Mouse (Mus musculus): Measurements from ENCODE around the gene Dynll2. TPM values are rescaled to one million over a fixed set of nuclear protein-coding genes. Genes with fewer than 3 reads are reported as not detected.

The Dynll2 gene
- 17.9 and 36.5 TPM in 2 replicates for total RNA-seq (2017)

- peak; percentile 71 to 86 for ATAC-seq (replicated peaks in 1 of 2; ENCODE audit: insufficient read depth in 1 of 2, low FRiP score in 2 of 2, low TSS enrichment in 1 of 2, low read depth in 1 of 2, poor library complexity in 2 of 2, severe bottlenecking in 2 of 2)
Observed at GRCm38 (mm10) chr11:87986831-87987793, at the start of gene Dynll2. Dynll2 (minus strand) TSS chr11:87987533.

- no peak for ATAC-seq (replicated peaks in 1 of 2; ENCODE audit: insufficient read depth in 1 of 2, low FRiP score in 2 of 2, low TSS enrichment in 1 of 2, low read depth in 1 of 2, poor library complexity in 2 of 2, severe bottlenecking in 2 of 2)
Observed at GRCm38 (mm10) chr11:88036761-88037251, 49.5 kb upstream of the Dynll2 start.

GRCm38 (mm10) chr11:88035970-88036369 lies 48.6 kb upstream of the Dynll2 start:
- ATAC-seq (replicated peaks in 1 of 2; ENCODE audit: insufficient read depth in 1 of 2, low FRiP score in 2 of 2, low TSS enrichment in 1 of 2, low read depth in 1 of 2, poor library complexity in 2 of 2, severe bottlenecking in 2 of 2), result no peak

- ATAC-seq (replicated peaks in 1 of 2; ENCODE audit: insufficient read depth in 1 of 2, low FRiP score in 2 of 2, low TSS enrichment in 1 of 2, low read depth in 1 of 2, poor library complexity in 2 of 2, severe bottlenecking in 2 of 2), result no peak
Observed at GRCm38 (mm10) chr11:88031753-88032152, 44.4 kb upstream of the Dynll2 start.

- no peak for ATAC-seq (replicated peaks in 1 of 2; ENCODE audit: insufficient read depth in 1 of 2, low FRiP score in 2 of 2, low TSS enrichment in 1 of 2, low read depth in 1 of 2, poor library complexity in 2 of 2, severe bottlenecking in 2 of 2)
Observed at GRCm38 (mm10) chr11:88030836-88031235, 43.5 kb upstream of the Dynll2 start.

- no peak for ATAC-seq (replicated peaks in 1 of 2; ENCODE audit: insufficient read depth in 1 of 2, low FRiP score in 2 of 2, low TSS enrichment in 1 of 2, low read depth in 1 of 2, poor library complexity in 2 of 2, severe bottlenecking in 2 of 2)
Observed at GRCm38 (mm10) chr11:88030219-88030618, 42.9 kb upstream of the Dynll2 start.

- ATAC-seq (replicated peaks in 1 of 2; ENCODE audit: insufficient read depth in 1 of 2, low FRiP score in 2 of 2, low TSS enrichment in 1 of 2, low read depth in 1 of 2, poor library complexity in 2 of 2, severe bottlenecking in 2 of 2), result no peak
Observed at GRCm38 (mm10) chr11:88028193-88028684, 40.9 kb upstream of the Dynll2 start.

- no peak for ATAC-seq (replicated peaks in 1 of 2; ENCODE audit: insufficient read depth in 1 of 2, low FRiP score in 2 of 2, low TSS enrichment in 1 of 2, low read depth in 1 of 2, poor library complexity in 2 of 2, severe bottlenecking in 2 of 2)
Observed at GRCm38 (mm10) chr11:88027391-88028035, 40.2 kb upstream of the Dynll2 start.

GRCm38 (mm10) chr11:88023933-88024332 lies 36.6 kb upstream of the Dynll2 start:
- no peak for ATAC-seq (replicated peaks in 1 of 2; ENCODE audit: insufficient read depth in 1 of 2, low FRiP score in 2 of 2, low TSS enrichment in 1 of 2, low read depth in 1 of 2, poor library complexity in 2 of 2, severe bottlenecking in 2 of 2)

GRCm38 (mm10) chr11:88015795-88016194 lies 28.5 kb upstream of the Dynll2 start:
- no peak for ATAC-seq (replicated peaks in 1 of 2; ENCODE audit: insufficient read depth in 1 of 2, low FRiP score in 2 of 2, low TSS enrichment in 1 of 2, low read depth in 1 of 2, poor library complexity in 2 of 2, severe bottlenecking in 2 of 2)

- ATAC-seq (replicated peaks in 1 of 2; ENCODE audit: insufficient read depth in 1 of 2, low FRiP score in 2 of 2, low TSS enrichment in 1 of 2, low read depth in 1 of 2, poor library complexity in 2 of 2, severe bottlenecking in 2 of 2), result no peak
Observed at GRCm38 (mm10) chr11:88015161-88015560, 27.8 kb upstream of the Dynll2 start.

- ATAC-seq (replicated peaks in 1 of 2; ENCODE audit: insufficient read depth in 1 of 2, low FRiP score in 2 of 2, low TSS enrichment in 1 of 2, low read depth in 1 of 2, poor library complexity in 2 of 2, severe bottlenecking in 2 of 2), result no peak
Observed at GRCm38 (mm10) chr11:88013632-88014031, 26.3 kb upstream of the Dynll2 start.

- no peak for ATAC-seq (replicated peaks in 1 of 2; ENCODE audit: insufficient read depth in 1 of 2, low FRiP score in 2 of 2, low TSS enrichment in 1 of 2, low read depth in 1 of 2, poor library complexity in 2 of 2, severe bottlenecking in 2 of 2)
Observed at GRCm38 (mm10) chr11:88012621-88013244, 25.4 kb upstream of the Dynll2 start.

GRCm38 (mm10) chr11:88011914-88012419 lies 24.6 kb upstream of the Dynll2 start:
- ATAC-seq (replicated peaks in 1 of 2; ENCODE audit: insufficient read depth in 1 of 2, low FRiP score in 2 of 2, low TSS enrichment in 1 of 2, low read depth in 1 of 2, poor library complexity in 2 of 2, severe bottlenecking in 2 of 2), result no peak

GRCm38 (mm10) chr11:88011208-88011913 lies 24.0 kb upstream of the Dynll2 start:
- no peak for ATAC-seq (replicated peaks in 1 of 2; ENCODE audit: insufficient read depth in 1 of 2, low FRiP score in 2 of 2, low TSS enrichment in 1 of 2, low read depth in 1 of 2, poor library complexity in 2 of 2, severe bottlenecking in 2 of 2)

- peak in 1 of 2 experiments; percentile 21; a peak in 1 of 4 replicates for ATAC-seq (replicated peaks in 1 of 2; ENCODE audit: insufficient read depth in 1 of 2, low FRiP score in 2 of 2, low TSS enrichment in 1 of 2, low read depth in 1 of 2, poor library complexity in 2 of 2, severe bottlenecking in 2 of 2)
Observed at GRCm38 (mm10) chr11:88009542-88010190, 22.3 kb upstream of the Dynll2 start.

Measured in hematopoietic stem cell, adult 5-6 weeks (primary cell).